Mouse (Mus musculus) right cerebral cortex, adult 2 months (tissue): ENCODE measurements around the gene B9d2.
"Not testable (repeated sequence)": the region's sequence is repeated elsewhere in the genome, so short reads cannot be mapped to it uniquely, and the experiment has no call there.

Source experiments
- DNase-seq, 2 experiments: peaks; one replicate each; pipeline ENCODE4 v3.0.0; 2021 to 2022; ENCODE audit warnings: low spot score in 2 of 2

The B9d2 gene

DNA sequence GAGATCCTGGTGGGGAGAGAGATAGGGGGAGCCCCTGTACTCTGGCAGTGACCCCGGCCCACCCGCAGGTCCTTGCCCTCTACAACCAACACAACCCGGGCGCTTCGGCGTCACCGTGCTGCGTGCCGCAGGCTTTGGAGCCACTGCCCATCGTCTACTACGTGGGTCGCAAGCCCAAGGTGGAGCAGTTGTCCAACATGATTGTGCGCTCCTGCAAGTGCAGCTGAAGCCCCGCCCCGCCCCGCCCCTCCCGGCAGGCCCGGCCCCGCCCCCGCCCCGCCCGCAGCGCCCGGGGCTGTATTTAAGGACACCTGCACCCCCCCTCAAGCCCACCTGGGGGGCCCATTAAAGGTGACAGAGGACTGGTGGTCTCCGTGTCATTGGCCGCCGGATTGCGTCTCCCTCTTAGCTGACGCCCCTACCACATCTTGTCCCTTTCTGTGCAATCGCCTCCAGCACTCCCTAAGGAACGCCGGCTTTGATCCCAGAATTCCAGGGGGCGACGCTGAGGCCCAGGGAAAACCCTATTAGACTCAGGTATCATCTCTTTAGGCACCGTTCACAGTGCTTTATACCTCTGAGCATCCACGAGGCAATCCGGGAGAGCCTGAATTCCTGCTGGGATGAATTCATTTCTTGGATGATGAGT, 24.3 kb downstream of the B9d2 start:
- DNase-seq = no peak

GRCm38 (mm10) chr7:25705801-25706251, 25.2 kb downstream of the B9d2 start:
- peak; percentile 64 to 69 for DNase-seq

DNA sequence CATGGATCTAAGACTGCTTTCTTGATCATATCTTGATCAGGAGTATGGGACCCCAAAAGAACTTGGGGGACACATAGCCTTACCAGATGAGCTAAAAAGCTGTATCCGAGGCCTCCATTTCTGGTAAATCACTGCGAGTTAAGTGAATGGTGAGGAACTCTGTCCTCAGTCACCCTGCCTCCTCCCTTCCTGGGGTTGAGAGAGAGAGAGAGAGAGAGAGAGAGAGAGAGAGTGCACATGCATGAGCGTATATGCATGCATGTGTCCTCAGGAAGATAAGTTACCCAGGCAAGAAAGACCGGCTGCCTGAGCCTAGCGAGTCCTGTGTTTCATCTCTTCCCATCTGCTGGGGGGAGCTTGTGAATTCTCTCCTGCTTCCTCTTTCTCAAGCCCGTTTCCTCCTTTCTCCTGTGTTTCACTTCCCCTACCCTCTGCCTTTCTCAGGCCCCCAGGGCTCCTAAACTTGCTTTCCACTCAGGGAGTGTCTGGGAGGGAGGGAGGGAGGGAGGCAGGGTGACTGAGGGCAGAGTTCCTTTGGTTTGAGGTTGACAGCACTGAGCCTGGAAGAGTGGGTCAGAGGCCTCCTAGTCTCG, 26.1 kb downstream of the B9d2 start:
- DNase-seq = no peak

- no peak for DNase-seq
Measured at GRCm38 (mm10) chr7:25707581-25708292, 27.2 kb downstream of the B9d2 start.

DNA sequence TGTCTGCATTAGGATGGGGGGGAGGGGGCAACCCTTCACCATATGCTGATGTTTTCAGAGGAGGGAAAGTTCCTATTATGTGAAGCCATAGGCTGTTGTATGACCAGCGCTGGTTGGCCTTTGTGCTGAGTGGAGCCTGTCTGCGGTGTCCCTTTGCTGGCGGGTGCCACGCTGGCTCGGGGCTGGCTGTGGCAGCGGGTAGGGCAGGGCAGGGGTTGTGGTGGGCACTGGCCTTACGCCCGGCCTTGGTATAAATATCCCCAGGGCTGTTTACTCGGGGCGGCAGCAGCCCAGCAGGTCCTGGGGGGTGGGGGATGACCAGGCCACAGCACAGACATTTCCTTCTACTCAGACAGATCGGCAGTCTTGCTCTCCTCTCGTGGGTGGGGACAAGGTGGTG, 29.4 kb downstream of the B9d2 start:
- DNase-seq = no peak

GRCm38 (mm10) chr7:25710519-25711130, 30.0 kb downstream of the B9d2 start:
- peak; percentile 74 for DNase-seq

GRCm38 (mm10) chr7:25711165-25711564, 30.6 kb downstream of the B9d2 start:
- DNase-seq = no peak

- peak; percentile 55 to 62 for DNase-seq
Measured at GRCm38 (mm10) chr7:25711731-25712197, 31.2 kb downstream of the B9d2 start.

DNA sequence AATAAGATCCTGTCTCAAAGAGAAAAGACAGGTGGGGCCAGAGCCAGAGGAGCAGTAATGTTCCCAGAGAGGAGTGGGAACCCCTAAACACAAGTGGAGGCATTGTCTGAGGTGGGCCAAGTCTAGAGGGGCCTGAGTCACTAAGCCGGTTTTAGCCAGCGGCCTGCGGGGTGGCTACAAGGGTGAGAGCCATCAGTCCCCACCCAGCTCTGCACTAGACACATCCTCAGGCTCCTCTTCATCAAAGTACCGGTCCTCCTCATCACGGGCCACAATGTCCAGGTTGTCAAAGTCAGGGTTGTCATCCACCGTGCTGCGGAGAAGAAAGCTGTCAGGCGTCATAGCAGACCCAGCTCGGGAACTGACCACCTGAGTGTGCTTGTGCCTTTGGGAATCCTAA, 32.2 kb downstream of the B9d2 start:
- DNase-seq = no peak

GRCm38 (mm10) chr7:25714581-25714980, 34.0 kb downstream of the B9d2 start:
- DNase-seq = no peak

GRCm38 (mm10) chr7:25715731-25716271, 35.2 kb downstream of the B9d2 start:
- DNase-seq = no peak

DNA sequence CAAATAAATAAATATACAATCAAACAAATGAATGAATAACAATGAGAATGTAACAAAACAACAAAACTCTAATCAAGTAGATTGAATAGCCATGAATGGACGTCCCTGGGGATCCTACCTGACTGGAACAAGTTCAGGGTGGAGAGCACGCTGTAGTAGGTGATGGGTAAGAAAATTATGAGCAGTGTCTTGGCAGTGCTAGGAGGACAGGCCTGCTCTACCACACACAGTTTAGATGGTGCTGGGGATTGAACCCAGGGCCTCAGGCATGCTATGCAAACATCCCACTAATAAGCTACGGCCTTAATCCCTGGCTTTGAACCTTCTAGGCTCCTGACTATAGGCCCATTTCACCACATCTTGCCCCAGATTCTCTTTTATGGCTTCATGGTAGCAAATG, 36.9 kb downstream of the B9d2 start:
- DNase-seq = no peak

- peak; percentile 96 to 97 for DNase-seq
Measured at GRCm38 (mm10) chr7:25718788-25719417, 38.3 kb downstream of the B9d2 start, which contains the start of gene Ccdc97. Gene Ccdc97, minus strand, starts transcription at chr7:25719088.

- DNase-seq = peak; percentile 85 to 88
Measured at GRCm38 (mm10) chr7:25719761-25720610, 39.4 kb downstream of the B9d2 start.

DNA sequence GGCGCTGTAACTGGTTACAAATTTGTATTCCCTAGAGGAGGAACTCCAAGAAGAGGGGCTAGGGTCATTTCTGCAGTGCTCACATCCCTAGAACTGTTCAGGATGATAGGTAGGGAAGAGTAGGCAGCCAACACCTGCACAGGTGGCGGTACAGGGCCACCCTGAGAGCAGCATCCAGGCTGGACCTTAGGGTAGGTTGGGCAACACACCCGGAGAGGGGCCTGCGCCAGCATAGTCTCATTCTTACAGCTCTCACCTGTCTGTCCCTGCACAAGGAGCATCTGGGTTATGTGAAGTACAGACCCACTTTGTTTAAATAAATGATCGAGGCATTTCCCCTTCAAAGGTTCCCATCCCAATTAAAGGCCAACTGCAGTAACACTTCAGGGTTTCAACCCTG, 40.2 kb downstream of the B9d2 start:
- no peak for DNase-seq

- DNase-seq = not testable (repeated sequence)
Measured at GRCm38 (mm10) chr7:25721776-25722175, 41.2 kb downstream of the B9d2 start.

DNA sequence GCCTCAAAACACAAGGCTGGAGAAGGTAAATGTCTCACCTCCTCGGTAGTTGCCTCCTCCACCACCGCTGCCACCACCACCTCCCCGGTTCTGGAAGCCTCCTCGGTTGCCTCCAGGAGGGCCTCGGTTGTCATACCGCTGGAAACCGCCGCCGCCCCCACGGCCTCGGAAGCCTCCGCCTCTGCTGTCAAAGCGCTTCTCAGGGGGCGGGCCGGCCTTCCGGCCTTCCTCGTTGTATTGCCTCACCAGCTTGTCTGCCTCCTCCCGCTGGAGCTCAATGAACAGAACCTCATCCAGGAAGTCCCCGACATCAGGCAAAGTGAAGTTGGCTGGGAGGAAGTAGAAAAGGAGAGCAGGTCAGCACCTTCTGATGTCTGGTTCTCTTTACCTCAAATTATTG, 45.3 kb downstream of the B9d2 start:
- DNase-seq = no peak

GRCm38 (mm10) chr7:25727800-25728199, 47.2 kb downstream of the B9d2 start:
- no peak for DNase-seq

GRCm38 (mm10) chr7:25729396-25729795, 48.8 kb downstream of the B9d2 start:
- DNase-seq = no peak

DNA sequence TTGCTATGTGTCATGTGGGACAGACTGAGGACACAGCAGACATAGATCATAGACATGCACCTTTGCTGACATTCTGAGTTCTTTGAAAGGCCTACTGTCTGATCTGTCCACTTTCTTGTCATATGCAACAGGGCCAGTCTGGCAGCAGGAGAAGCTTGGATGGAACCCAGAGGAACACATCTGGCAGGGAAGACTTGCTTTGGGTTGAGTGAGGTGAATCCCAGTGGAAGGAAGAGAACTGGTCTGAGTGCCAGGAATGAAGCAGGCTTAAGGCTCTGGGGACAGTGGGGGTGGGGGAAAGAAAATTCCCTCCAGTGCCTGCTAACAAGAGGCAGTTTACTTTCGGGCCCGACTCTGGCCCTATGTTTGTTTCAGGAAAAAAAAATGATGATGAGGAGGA, 49.3 kb downstream of the B9d2 start:
- DNase-seq = no peak
